Mouse (Mus musculus) left cerebral cortex, adult 2 months (tissue): ENCODE data around the gene Homer1. TPM values are rescaled to one million over a fixed set of nuclear protein-coding genes. Genes with fewer than 3 reads are reported as not detected.

Experiments
- DNase-seq, 2 experiments: peaks; one replicate each; pipeline ENCODE4 v3.0.0; 2021 to 2022; ENCODE audit warnings: low spot score in 2 of 2, mixed read lengths in 1 of 2; ENCODE audit errors: extremely low spot score in 1 of 2
- H3K27ac ChIP-seq: fragments of 200-600 bp; 2 replicates; pipeline ENCODE4 v1.8.1; 2022
- H3K4me3 ChIP-seq: fragments of 200-600 bp; 2 replicates; pipeline ENCODE4 v1.8.1; 2022
- CTCF ChIP-seq: fragments of 200-600 bp; IDR thresholded peaks from 2 replicates; pipeline ENCODE4 v1.8.1; 2022; ENCODE audit warnings: antibody characterized with exemption, mild to moderate bottlenecking, moderate library complexity
- intact Hi-C: fragments of 180-260 bp; cut with DNase I; formaldehyde crosslinking; loops from one replicate; pipeline ENCODE4 v1.15.1; 2025
- total RNA-seq, 2 experiments: library from RNA; stranded (reverse); gene quantifications; 2 replicates each; pipeline ENCODE4 v1.2.3; 2021

The Homer1 gene
- total RNA-seq, 2 experiments from 2014 or later: 381 to 464 TPM

DNA sequence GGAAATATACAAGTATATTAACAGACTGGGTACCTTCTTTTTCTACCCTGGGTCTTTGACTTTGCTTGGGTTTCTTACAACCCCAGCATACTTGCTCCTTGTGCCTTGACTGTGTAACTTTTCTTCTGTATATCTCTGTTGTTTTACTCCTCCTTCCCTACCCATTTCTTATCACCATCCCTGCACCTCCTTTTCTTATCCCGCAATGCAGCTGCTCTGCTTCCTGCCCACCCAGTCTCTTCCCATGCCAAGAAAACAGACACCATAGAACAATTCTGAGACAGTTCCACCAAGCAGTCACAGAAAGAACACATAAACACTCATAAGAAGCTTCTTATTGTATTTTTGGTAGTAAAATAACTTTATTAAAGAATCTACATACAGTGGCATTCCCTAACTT lies 81.9 kb downstream of the Homer1 start:
- H3K4me3 ChIP-seq: no peak overlapping the region
- TF ChIP-seq CTCF: no peak
- intact Hi-C loops: no loop called here
- DNase-seq: no peak
- no peak overlapping the region for H3K27ac ChIP-seq

DNA sequence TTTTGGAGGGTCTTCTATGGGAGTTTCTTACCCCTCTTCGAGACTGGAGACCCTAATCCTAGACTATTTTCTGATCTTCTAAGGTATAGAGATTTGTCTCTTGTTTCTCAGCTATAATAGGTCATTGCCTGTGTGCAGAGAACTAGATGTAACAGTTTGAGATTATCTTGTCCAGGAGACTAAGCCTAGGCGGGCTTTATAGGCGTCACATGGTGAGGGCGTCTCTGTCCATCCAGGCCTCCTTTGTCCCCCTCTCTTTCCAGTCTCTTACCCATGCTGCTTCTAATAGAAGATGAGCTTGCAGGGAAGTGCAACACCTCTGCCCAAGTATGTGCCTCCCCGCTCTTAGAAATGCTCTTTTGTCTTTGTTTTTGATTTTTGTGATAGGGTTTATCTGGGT lies 83.7 kb downstream of the Homer1 start:
- Histone ChIP-seq H3K4me3 (no peak overlapping the region), H3K27ac (no peak overlapping the region)
- TF ChIP-seq CTCF: no peak
- intact Hi-C loops: no loop called here
- DNase-seq: no peak

DNA sequence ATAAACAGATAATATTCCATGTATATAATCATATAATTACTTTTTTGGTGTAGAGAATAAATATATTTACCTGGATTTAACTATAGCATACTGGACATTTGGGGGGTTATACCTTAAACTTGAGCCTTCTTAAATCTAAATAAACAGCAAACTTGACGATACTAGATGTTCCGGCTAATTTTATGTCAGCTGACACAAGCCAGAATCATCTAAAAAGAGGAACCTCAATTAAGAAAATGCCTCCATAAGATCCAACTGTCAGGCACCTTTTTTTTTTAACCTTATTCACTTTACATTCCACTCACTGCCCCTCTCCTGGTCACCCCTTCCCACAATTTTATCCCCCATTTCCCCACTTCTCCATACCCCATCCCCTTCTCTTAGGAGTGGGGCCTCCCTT lies 84.2 kb downstream of the Homer1 start:
- Histone ChIP-seq H3K27ac (no peak overlapping the region), H3K4me3 (no peak overlapping the region)
- no peak for DNase-seq
- intact Hi-C loops: no loop called here
- no peak for TF ChIP-seq CTCF

DNA sequence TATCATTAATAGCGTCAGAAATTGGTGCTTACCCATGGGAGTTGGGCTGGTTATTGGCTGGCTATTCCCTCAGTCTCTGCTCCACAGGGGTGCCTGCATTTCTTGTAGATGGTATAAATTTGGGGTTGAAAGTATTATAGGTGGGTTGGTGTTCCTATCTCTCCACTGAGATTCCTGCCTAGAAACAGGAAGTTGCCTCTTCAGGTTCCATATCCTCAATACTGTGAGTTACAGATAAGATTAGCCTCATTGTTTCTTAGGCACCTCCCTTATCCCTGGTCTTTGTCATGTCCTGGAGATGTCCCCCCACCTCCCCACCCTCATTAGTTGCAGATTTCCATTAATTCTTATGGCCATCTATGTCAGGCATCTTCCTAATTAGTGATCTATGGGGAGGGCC lies 85.0 kb downstream of the Homer1 start:
- H3K27ac ChIP-seq: no peak overlapping the region
- intact Hi-C loops: no loop called here
- TF ChIP-seq CTCF: no peak
- H3K4me3 ChIP-seq: no peak overlapping the region
- DNase-seq: no peak

DNA sequence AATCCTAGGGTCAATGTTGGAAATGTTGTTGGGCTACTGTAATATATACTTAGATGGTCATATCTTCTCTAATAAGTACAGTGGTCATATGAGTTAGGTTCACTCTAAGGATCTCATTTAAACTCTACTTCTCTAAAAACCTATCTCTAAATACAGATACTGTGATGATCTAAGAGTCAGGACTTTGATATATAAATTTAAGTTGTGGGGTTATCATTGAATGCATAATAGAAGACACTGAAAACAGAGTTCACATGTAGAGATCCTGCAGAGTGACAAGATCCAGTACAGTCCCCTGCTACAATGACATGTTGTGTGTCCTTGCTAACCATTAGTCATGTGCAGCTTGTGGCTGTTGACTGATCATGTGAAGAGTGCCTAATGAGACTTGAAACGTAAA lies 85.7 kb downstream of the Homer1 start:
- DNase-seq: no peak
- no peak for TF ChIP-seq CTCF
- intact Hi-C loops: no loop called here

DNA sequence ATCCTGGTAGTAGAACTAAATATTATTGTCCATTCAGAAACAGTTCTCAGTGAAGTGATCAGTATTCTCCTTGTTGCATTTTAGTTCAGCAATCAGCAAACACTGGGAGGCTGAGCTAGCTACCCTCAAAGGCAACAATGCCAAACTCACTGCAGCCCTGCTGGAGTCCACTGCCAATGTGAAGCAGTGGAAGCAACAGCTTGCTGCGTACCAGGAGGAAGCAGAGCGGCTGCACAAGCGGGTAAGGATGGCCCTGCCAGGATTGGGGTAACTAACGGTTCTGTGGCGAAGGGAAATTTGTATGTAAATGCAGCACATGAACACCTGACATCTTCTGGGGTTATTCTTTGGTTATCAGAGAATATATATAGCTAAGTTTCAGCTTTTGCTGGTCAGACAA lies 88.0 kb downstream of the Homer1 start:
- no peak for TF ChIP-seq CTCF
- Histone ChIP-seq H3K27ac (no peak overlapping the region), H3K4me3 (no peak overlapping the region)
- no peak for DNase-seq
- intact Hi-C loops: no loop called here

More for the DNA sequence above, 85.7 kb downstream of the Homer1 start:
- Histone ChIP-seq H3K27ac (no peak overlapping the region), H3K4me3 (no peak overlapping the region)

DNA sequence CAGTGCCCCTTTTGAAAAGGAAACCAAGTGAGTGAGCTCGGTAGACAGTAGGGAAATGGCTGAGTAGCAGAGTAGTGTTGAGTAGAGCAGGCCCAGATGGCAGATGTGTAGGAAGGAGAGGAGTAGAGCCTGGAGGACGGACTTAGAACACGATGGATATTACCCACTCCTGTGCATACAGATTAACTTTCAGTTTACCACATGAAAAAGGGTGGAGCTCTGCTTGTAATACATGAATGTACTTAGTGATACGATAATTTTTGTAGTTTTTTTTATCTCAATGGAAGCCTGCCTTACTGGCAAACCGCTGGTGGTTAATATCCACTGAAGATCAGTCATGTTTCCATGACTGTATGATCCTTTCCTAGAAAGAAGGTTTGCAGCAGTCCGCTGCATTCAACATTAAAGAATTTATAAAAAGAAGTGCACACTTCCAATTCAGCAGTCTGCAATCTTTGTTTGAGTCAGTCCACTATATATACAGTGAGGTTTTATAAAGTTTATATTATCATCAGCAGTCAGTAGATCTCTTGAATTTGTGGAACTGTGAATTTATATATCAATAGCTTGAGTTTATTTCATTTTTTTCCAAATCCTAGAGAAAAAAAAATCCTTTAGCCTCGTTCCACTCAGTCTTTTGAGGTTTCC lies 89.3 kb downstream of the Homer1 start:
- no peak for TF ChIP-seq CTCF
- H3K27ac ChIP-seq: no peak overlapping the region
- no peak for DNase-seq
- H3K4me3 ChIP-seq: no peak overlapping the region
- intact Hi-C loops: no loop called here

DNA sequence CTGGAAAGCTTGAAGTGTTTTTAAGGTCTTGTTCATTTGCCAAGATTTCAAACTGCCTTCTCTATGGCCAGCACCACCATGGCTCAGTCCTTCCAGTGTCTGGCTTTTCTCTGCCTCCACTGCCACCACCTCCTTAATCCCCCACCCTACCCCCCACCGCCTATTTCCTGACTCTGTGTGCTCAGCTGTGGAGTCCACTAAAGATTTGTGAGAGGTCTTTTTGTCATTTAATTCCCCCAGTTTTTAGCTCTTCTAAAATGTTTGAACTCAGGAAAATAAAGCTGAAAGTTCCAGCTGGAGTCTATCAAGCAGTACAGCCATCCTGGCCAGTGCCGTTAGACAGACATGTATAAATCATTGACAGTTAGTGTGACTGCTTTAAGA lies 89.8 kb downstream of the Homer1 start:
- DNase-seq: no peak
- Histone ChIP-seq H3K4me3 (no peak overlapping the region), H3K27ac (no peak overlapping the region)
- intact Hi-C loops: no loop called here
- TF ChIP-seq CTCF: no peak

DNA sequence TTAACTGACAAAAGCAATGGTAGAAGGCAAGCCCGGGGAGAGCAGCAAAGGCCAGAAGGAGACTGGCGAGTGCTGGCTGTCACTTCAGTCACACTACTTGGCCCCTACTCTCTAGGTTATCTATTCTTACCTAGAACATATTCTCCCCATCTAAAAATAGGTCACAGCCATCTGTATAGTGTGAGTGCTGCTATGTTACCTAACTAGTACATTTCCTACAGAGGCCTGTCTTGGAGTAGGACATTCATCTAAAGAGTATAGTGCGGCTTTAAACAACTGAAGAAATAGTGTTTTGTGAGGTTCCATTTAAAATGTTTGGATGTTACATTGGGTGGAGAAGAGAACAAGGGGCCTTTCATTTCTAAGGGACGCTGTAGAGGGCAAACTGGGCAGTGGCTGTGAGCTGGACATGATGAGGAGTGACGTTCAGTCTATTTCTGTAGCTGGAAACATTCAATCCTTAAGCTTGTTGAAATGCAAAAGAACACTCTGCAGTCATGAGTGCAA lies 100.3 kb downstream of the Homer1 start:
- no peak for DNase-seq
- H3K27ac ChIP-seq: peak overlapping the region; percentile 63
- no peak overlapping the region for H3K4me3 ChIP-seq
- no peak for TF ChIP-seq CTCF
- intact Hi-C loops: loop anchor here (5.0 to 10.0 kb wide), 3 partner anchors 92 to 645 kb away; no protein-coding TSS in a partner anchor

DNA sequence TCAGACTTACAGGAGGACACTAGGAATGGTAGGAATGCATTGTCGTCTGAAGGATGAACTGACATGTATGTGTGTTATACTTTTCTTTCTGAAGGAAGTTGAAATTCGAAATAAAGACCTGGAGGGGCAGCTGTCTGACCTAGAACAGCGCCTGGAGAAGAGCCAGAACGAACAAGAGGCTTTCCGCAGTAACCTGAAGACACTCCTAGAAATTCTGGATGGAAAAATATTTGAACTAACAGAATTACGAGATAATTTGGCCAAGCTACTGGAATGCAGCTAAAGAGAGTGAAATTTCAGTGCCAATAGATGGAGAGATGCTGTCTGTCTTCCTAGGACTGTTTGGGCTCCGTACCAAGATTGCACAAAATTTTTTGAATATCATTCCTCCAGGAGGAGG lies 102.5 kb downstream of the Homer1 start:
- intact Hi-C loops: loop anchor here (10.0 kb wide), 1 partner anchor 647 kb away; no protein-coding TSS in a partner anchor
- Histone ChIP-seq H3K4me3 (no peak overlapping the region), H3K27ac (no peak overlapping the region)
- DNase-seq: no peak
- no peak for TF ChIP-seq CTCF

DNA sequence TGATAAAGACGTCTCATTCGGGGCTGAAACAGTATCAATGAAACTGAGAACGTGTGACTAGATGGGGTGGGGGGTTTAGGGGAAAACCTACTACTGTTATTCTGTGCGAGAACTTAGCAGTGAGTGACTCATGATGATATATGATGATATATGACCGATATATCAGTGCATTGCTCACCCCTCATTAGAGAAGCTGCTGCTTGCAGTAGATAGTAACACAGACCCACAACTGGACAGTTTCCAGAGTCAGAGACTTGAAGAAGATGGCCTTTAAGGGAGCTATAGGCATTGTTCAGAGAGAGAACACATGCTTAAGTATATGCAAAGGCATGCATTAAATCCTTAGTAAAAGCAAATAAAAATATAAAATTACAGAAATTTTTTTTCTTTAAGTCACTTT lies 107.4 kb downstream of the Homer1 start:
- no peak for TF ChIP-seq CTCF
- Histone ChIP-seq H3K4me3 (no peak overlapping the region), H3K27ac (no peak overlapping the region)
- intact Hi-C loops: loop anchor here (10.0 kb wide), 1 partner anchor 652 kb away; no protein-coding TSS in a partner anchor
- DNase-seq: no peak

DNA sequence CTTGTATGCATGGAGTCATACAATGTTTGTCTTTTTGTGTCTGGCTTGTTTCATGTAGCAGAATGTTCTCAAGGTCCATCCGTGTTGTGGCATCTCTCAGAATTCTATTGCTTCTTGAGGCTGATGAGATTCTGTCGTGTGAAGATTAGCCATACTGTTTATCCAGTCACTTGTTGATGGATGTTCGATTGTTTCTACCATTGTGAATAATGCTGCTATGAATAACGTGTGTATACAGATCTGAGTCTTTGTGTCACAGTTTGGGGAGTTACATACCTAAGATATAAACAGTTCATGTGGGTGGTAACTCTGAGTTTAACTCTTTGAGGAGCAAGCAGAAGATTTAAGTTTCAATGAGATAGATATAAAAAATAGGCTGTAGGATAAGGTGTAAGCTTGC lies 110.9 kb downstream of the Homer1 start:
- intact Hi-C loops: no loop called here
- DNase-seq: no peak
- no peak overlapping the region for H3K4me3 ChIP-seq
- no peak overlapping the region for H3K27ac ChIP-seq
- TF ChIP-seq CTCF: no peak

DNA sequence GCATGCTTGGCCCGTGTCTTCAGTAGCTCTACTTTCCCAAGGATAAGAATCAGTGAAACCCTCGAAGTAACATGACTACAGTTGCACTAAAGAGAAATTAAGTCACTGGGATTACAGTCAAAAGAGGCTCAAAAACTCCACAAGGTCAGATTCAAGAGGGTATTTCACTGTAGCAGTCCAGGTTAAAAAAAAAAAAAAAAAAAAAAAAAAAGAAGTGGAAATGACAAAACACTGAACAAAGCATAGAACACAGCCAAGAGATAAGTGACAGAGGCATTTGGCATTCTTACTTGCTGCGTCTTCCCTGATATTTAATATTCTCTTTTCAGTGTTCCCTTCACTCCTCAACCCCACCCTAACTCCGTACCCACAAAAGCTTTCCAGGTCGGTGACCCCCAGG lies 115.6 kb downstream of the Homer1 start:
- no peak for TF ChIP-seq CTCF
- H3K27ac ChIP-seq: no peak overlapping the region
- intact Hi-C loops: no loop called here

More for the DNA sequence above, 115.6 kb downstream of the Homer1 start:
- DNase-seq: no peak
- H3K4me3 ChIP-seq: no peak overlapping the region
